Mouse (Mus musculus): Measurements from ENCODE around the gene Npr3.

DNA sequence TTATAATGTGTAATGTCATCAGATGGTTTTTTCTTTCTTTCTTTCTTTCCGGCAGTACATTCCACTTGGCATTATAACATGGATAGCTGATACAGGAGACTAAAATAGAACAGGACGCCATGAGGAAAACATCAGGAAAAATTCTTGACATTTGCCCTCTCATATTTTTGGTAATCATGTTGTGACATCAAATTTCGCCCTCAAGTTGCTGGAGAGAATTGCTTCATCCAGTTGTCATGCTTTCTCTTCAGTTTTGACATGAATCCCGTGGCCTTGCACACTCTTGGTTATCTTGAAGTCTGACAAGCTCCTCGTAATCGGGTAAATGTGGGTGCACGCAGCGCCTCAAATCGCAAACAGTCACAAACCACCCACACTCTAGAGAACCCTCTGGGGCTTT lies 7.0 kb upstream of the Npr3 start:
- TF ChIP-seq POLR2A (IDR thresholded peaks at IDR 0.05; ENCODE audit: borderline replicate concordance, insufficient read depth, low read length) = no peak
- TF ChIP-seq CTCF (IDR thresholded peaks at IDR 0.05; ENCODE audit: borderline replicate concordance, insufficient read depth, low read depth, low read length) = no peak
